Mouse (Mus musculus) bone marrow, adult 2 months (tissue): ENCODE results near the gene Hcrtr1. TPM values are rescaled to one million over a fixed set of nuclear protein-coding genes. Genes with fewer than 3 reads are reported as not detected.

ENCODE experiments used
- H3K27ac ChIP-seq: fragments of 200-500 bp; 2 replicates; pipeline ENCODE4 v1.5.1; 2012; ENCODE audit warnings: low read depth, mild to moderate bottlenecking, control low read depth, inconsistent platforms, low read length; ENCODE audit not compliant: control insufficient read depth, poor library complexity, insufficient read depth
- H3K4me1 ChIP-seq: fragments of 200-500 bp; 2 replicates; pipeline ENCODE4 v1.6.1; 2011; ENCODE audit warnings: low read length; ENCODE audit not compliant: control insufficient read depth, insufficient read depth
- H3K4me3 ChIP-seq: fragments of 200-500 bp; replicated peaks from 2 replicates; pipeline ENCODE3; 2011; ENCODE audit warnings: mild to moderate bottlenecking, low read depth, low read length, control low read depth; ENCODE audit not compliant: control insufficient read depth
- CTCF ChIP-seq: fragments of 200-500 bp; IDR thresholded peaks from 2 replicates; pipeline ENCODE4 v1.5.1; 2011; ENCODE audit warnings: low read length, control low read depth; ENCODE audit not compliant: control insufficient read depth, insufficient read depth
- POLR2A ChIP-seq: fragments of 200-500 bp; IDR thresholded peaks from 2 replicates; pipeline ENCODE4 v1.6.1; 2011; ENCODE audit warnings: low read depth, mild to moderate bottlenecking, control low read depth, low read length, borderline replicate concordance; ENCODE audit not compliant: control insufficient read depth
- WGBS: fragments of 180-500 bp; shearing (Covaris S2); methylation state at CpG from one replicate; pipeline ENCODE4 v1.1.7; 2018; 5-methylcytosine and 5-hydroxymethylcytosine counted together
- polyA plus RNA-seq: library from polyadenylated mRNA; stranded (reverse); fragments of >200 nt; gene quantifications from 2 replicates; pipeline ENCODE4 v1.2.4, GENCODE M21; 2011; ENCODE audit warnings: low replicate concordance; ENCODE audit not compliant: missing spikeins, insufficient read depth, insufficient read length

The Hcrtr1 gene
- polyA plus RNA-seq, 1 experiment, result not detected

GRCm38 (mm10) chr4:130171951-130172765, 33.0 kb upstream of the Hcrtr1 start:
- peaks cover 3% of the 10 kb centered on the region; the same call in 1 of the 2 replicates for H3K4me1 ChIP-seq
- H3K4me3 ChIP-seq, result peak overlapping the region; percentile 27
- TF ChIP-seq POLR2A (no peak), CTCF (no peak)
- no peak overlapping the region for H3K27ac ChIP-seq
- WGBS, result 77% methylated on average over 11 of the region's 11 CpGs

- H3K4me1 ChIP-seq, result peaks cover 2% of the 10 kb centered on the region; the same call in 1 of the 2 replicates
- no peak overlapping the region for H3K27ac ChIP-seq
- WGBS, result 90% methylated on average over 4 of the region's 4 CpGs
- H3K4me3 ChIP-seq, result no peak overlapping the region
- TF ChIP-seq POLR2A, result no peak
- TF ChIP-seq CTCF, result no peak
Measured at GRCm38 (mm10) chr4:130170362-130170761, 31.2 kb upstream of the Hcrtr1 start.

- H3K4me3 ChIP-seq, result no peak overlapping the region
- peaks cover 2% of the 10 kb centered on the region; the same call in 1 of the 2 replicates for H3K4me1 ChIP-seq
- TF ChIP-seq POLR2A, result no peak
- no peak for TF ChIP-seq CTCF
- no peak overlapping the region for H3K27ac ChIP-seq
- 81% methylated on average over 16 of the region's 16 CpGs for WGBS
Measured at GRCm38 (mm10) chr4:130169411-130169971, 30.3 kb upstream of the Hcrtr1 start.

- Histone ChIP-seq H3K4me1 (peaks cover 2% of the 10 kb centered on the region; the same call in 1 of the 2 replicates), H3K27ac (no peak overlapping the region; the same call in 1 of the 2 replicates), H3K4me3 (no peak overlapping the region)
- no peak for TF ChIP-seq POLR2A
- TF ChIP-seq CTCF, result no peak
- 26% methylated on average over 16 of the region's 16 CpGs for WGBS
Measured at GRCm38 (mm10) chr4:130168280-130169183, 29.4 kb upstream of the Hcrtr1 start.

- 42% methylated on average over 9 of the region's 9 CpGs for WGBS
- no peak overlapping the region for H3K4me3 ChIP-seq
- no peak overlapping the region for H3K27ac ChIP-seq
- peaks cover 2% of the 10 kb centered on the region; the same call in 1 of the 2 replicates for H3K4me1 ChIP-seq
- TF ChIP-seq CTCF (no peak), POLR2A (no peak)
Measured at GRCm38 (mm10) chr4:130167814-130168213, 28.7 kb upstream of the Hcrtr1 start.

GRCm38 (mm10) chr4:130167321-130167720, 28.2 kb upstream of the Hcrtr1 start:
- Histone ChIP-seq H3K4me1 (peaks cover 2% of the 10 kb centered on the region; the same call in 1 of the 2 replicates), H3K4me3 (no peak overlapping the region), H3K27ac (no peak overlapping the region)
- TF ChIP-seq CTCF (no peak), POLR2A (no peak)
- 72% methylated on average over 22 of the region's 22 CpGs for WGBS

- Histone ChIP-seq H3K4me3 (no peak overlapping the region), H3K27ac (no peak overlapping the region), H3K4me1 (peaks cover 2% of the 10 kb centered on the region; the same call in 1 of the 2 replicates)
- TF ChIP-seq CTCF (no peak), POLR2A (no peak)
- 84% methylated on average over 8 of the region's 8 CpGs for WGBS
Measured at GRCm38 (mm10) chr4:130166592-130166991, 27.4 kb upstream of the Hcrtr1 start.
